Mouse (Mus musculus): ENCODE measurements at regions not wholly inside any gene's neighbourhood (a gene's known extent, or its start where the extent isn't known, plus 50 kb on each side); places are given as distances from the start of the nearest gene placed in this dataset.

- no peak for DNase-seq
- TF ChIP-seq CTCF (IDR thresholded peaks at IDR 0.05; ENCODE audit: borderline replicate concordance, insufficient read depth, low read depth, low read length) = no peak
- TF ChIP-seq POLR2A (IDR thresholded peaks at IDR 0.05; ENCODE audit: borderline replicate concordance, insufficient read depth, low read length) = no peak
- Histone ChIP-seq H3K4me1 (ENCODE audit: control insufficient read depth, insufficient read depth, low read length) (no peaks in the 10 kb centered on the region), H3K4me3 (replicated peaks; ENCODE audit: insufficient read depth, low read depth, low read length) (no peak overlapping the region), H3K27ac (ENCODE audit: insufficient read depth, low read length) (no peak overlapping the region), H3K27me3 (ENCODE audit: control insufficient read depth, insufficient read depth, low read length) (no peaks in the 10 kb centered on the region; the same call in 1 of the 2 replicates)
- WGBS = 54% methylated on average over 5 of the region's 5 CpGs
Observed at GRCm38 (mm10) chr13:60459002-60459401, 142.7 kb upstream of the Dapk1 start.

- no peak for TF ChIP-seq CTCF (IDR thresholded peaks at IDR 0.05; ENCODE audit: borderline replicate concordance, insufficient read depth, low read depth, low read length)
- no peak for TF ChIP-seq POLR2A (IDR thresholded peaks at IDR 0.05; ENCODE audit: borderline replicate concordance, insufficient read depth, low read length)
- Histone ChIP-seq H3K27me3 (ENCODE audit: control insufficient read depth, insufficient read depth, low read length) (no peaks in the 10 kb centered on the region), H3K4me3 (replicated peaks; ENCODE audit: insufficient read depth, low read depth, low read length) (no peak overlapping the region), H3K4me1 (ENCODE audit: control insufficient read depth, insufficient read depth, low read length) (no peaks in the 10 kb centered on the region), H3K27ac (ENCODE audit: insufficient read depth, low read length) (no peak overlapping the region)
- DNase-seq = no peak
- WGBS = 85% methylated on average over 5 of the region's 5 CpGs
Observed at GRCm38 (mm10) chr13:60466553-60467313, 135.0 kb upstream of the Dapk1 start.

- peak; percentile 32 to 38 for DNase-seq
- 13% methylated on average over 11 of the region's 11 CpGs for WGBS
- Histone ChIP-seq H3K27ac (ENCODE audit: insufficient read depth, low read length) (no peak overlapping the region), H3K27me3 (ENCODE audit: control insufficient read depth, insufficient read depth, low read length) (no peaks in the 10 kb centered on the region), H3K4me3 (replicated peaks; ENCODE audit: insufficient read depth, low read depth, low read length) (no peak overlapping the region), H3K4me1 (ENCODE audit: control insufficient read depth, insufficient read depth, low read length) (no peaks in the 10 kb centered on the region)
- peak; percentile 26; the same call in 1 of the 2 replicates for TF ChIP-seq CTCF (IDR thresholded peaks at IDR 0.05; ENCODE audit: borderline replicate concordance, insufficient read depth, low read depth, low read length)
- no peak for TF ChIP-seq POLR2A (IDR thresholded peaks at IDR 0.05; ENCODE audit: borderline replicate concordance, insufficient read depth, low read length)
Observed at GRCm38 (mm10) chr13:60467821-60468579, 133.7 kb upstream of the Dapk1 start.

- no peak for DNase-seq
- Histone ChIP-seq H3K27ac (ENCODE audit: insufficient read depth, low read length) (no peak overlapping the region), H3K27me3 (ENCODE audit: control insufficient read depth, insufficient read depth, low read length) (no peaks in the 10 kb centered on the region), H3K4me1 (ENCODE audit: control insufficient read depth, insufficient read depth, low read length) (no peaks in the 10 kb centered on the region), H3K4me3 (replicated peaks; ENCODE audit: insufficient read depth, low read depth, low read length) (no peak overlapping the region)
- WGBS = 79% methylated on average over 17 of the region's 17 CpGs
- TF ChIP-seq POLR2A (IDR thresholded peaks at IDR 0.05; ENCODE audit: borderline replicate concordance, insufficient read depth, low read length) (no peak), CTCF (IDR thresholded peaks at IDR 0.05; ENCODE audit: borderline replicate concordance, insufficient read depth, low read depth, low read length) (no peak)
Observed at GRCm38 (mm10) chr13:60470426-60471398, 131.0 kb upstream of the Dapk1 start.

- Histone ChIP-seq H3K27ac (ENCODE audit: insufficient read depth, low read length) (no peak overlapping the region), H3K4me1 (ENCODE audit: control insufficient read depth, insufficient read depth, low read length) (no peaks in the 10 kb centered on the region), H3K4me3 (replicated peaks; ENCODE audit: insufficient read depth, low read depth, low read length) (no peak overlapping the region), H3K27me3 (ENCODE audit: control insufficient read depth, insufficient read depth, low read length) (no peaks in the 10 kb centered on the region)
- no peak for TF ChIP-seq CTCF (IDR thresholded peaks at IDR 0.05; ENCODE audit: borderline replicate concordance, insufficient read depth, low read depth, low read length)
- no peak for TF ChIP-seq POLR2A (IDR thresholded peaks at IDR 0.05; ENCODE audit: borderline replicate concordance, insufficient read depth, low read length)
- WGBS = 66% methylated on average over 5 of the region's 5 CpGs
- DNase-seq = no peak
Observed at GRCm38 (mm10) chr13:60471602-60472001, 130.1 kb upstream of the Dapk1 start.

- no peak for TF ChIP-seq CTCF (IDR thresholded peaks at IDR 0.05; ENCODE audit: borderline replicate concordance, insufficient read depth, low read depth, low read length)
- Histone ChIP-seq H3K4me3 (replicated peaks; ENCODE audit: insufficient read depth, low read depth, low read length) (no peak overlapping the region), H3K4me1 (ENCODE audit: control insufficient read depth, insufficient read depth, low read length) (no peaks in the 10 kb centered on the region), H3K27ac (ENCODE audit: insufficient read depth, low read length) (no peak overlapping the region), H3K27me3 (ENCODE audit: control insufficient read depth, insufficient read depth, low read length) (peaks cover 1% of the 10 kb centered on the region; the same call in 1 of the 2 replicates)
- WGBS = 91% methylated on average over 2 of the region's 2 CpGs
- DNase-seq = no peak
Observed at GRCm38 (mm10) chr13:60476366-60476765, 125.4 kb upstream of the Dapk1 start.

- H3K4me1 ChIP-seq (ENCODE audit: control insufficient read depth, insufficient read depth, low read length) = no peaks in the 10 kb centered on the region
- WGBS = 82% methylated on average over 6 of the region's 6 CpGs
- H3K4me3 ChIP-seq (replicated peaks; ENCODE audit: insufficient read depth, low read depth, low read length) = no peak overlapping the region
- H3K27ac ChIP-seq (ENCODE audit: insufficient read depth, low read length) = no peak overlapping the region
- H3K27me3 ChIP-seq (ENCODE audit: control insufficient read depth, insufficient read depth, low read length) = peaks cover 1% of the 10 kb centered on the region; the same call in 1 of the 2 replicates
- no peak for DNase-seq
- no peak for TF ChIP-seq POLR2A (IDR thresholded peaks at IDR 0.05; ENCODE audit: borderline replicate concordance, insufficient read depth, low read length)
- TF ChIP-seq CTCF (IDR thresholded peaks at IDR 0.05; ENCODE audit: borderline replicate concordance, insufficient read depth, low read depth, low read length) = no peak
Observed at GRCm38 (mm10) chr13:60478301-60478700, 123.4 kb upstream of the Dapk1 start.

All from cerebellum, adult 2 months (tissue).